Mouse (Mus musculus) C2C12 (cell line): ENCODE measurements around the gene Psmd9. TPM values are rescaled to one million over a fixed set of nuclear protein-coding genes. Genes with fewer than 3 reads are reported as not detected.

Experiments
- H3K27me3 ChIP-seq: one replicate; pipeline ENCODE4 v1.6.1; 2011; ENCODE audit not compliant: control insufficient read depth, insufficient read depth, insufficient read length
- H3K36me3 ChIP-seq: one replicate; pipeline ENCODE4 v1.6.1; 2011; ENCODE audit not compliant: control insufficient read depth, insufficient read depth
- H3K4me3 ChIP-seq: one replicate; pipeline ENCODE4 v1.5.1; 2011; ENCODE audit warnings: mild to moderate bottlenecking, control low read depth; ENCODE audit not compliant: poor library complexity, insufficient read depth, severe bottlenecking
- H3K79me2 ChIP-seq: one replicate; pipeline ENCODE4 v1.6.1; 2011; ENCODE audit not compliant: control insufficient read depth, insufficient read depth
- H3K79me3 ChIP-seq: one replicate; pipeline ENCODE4 v1.6.1; 2011; ENCODE audit warnings: low read depth, control low read depth
- H3ac ChIP-seq: one replicate; pipeline ENCODE3; 2011; ENCODE audit warnings: low read depth; ENCODE audit not compliant: control insufficient read depth, insufficient read length
- CEBPB ChIP-seq: IDR thresholded peaks from one replicate; pipeline ENCODE4 v1.6.1; 2011; ENCODE audit warnings: low read depth, mild to moderate bottlenecking, control low read depth, moderate library complexity
- CTCF ChIP-seq: IDR thresholded peaks from one replicate; pipeline ENCODE4 v1.5.1; 2011; ENCODE audit not compliant: control insufficient read depth, insufficient read depth, insufficient read length
- FOSL1 ChIP-seq: IDR thresholded peaks from one replicate; pipeline ENCODE4 v1.8.0; 2011; ENCODE audit warnings: mild to moderate bottlenecking, low read length; ENCODE audit not compliant: poor library complexity, insufficient read depth, severe bottlenecking
- MAX ChIP-seq: IDR thresholded peaks from one replicate; pipeline ENCODE4 v1.6.1; 2011; ENCODE audit warnings: mild to moderate bottlenecking, control low read depth
- MYOD1 ChIP-seq: IDR thresholded peaks from one replicate; pipeline ENCODE4 v1.6.1; 2011; ENCODE audit warnings: low read depth; ENCODE audit not compliant: control insufficient read depth, insufficient read length
- MYOG ChIP-seq: IDR thresholded peaks from one replicate; pipeline ENCODE4 v1.6.1; 2011; ENCODE audit not compliant: control insufficient read depth, insufficient read length; ENCODE audit errors: extremely low read depth
- USF1 ChIP-seq: IDR thresholded peaks from one replicate; pipeline ENCODE4 v1.6.1; 2011; ENCODE audit warnings: low read depth, mild to moderate bottlenecking, control low read depth, moderate library complexity
- polyA plus RNA-seq: library from polyadenylated mRNA; unstranded; fragments of >200 nt; fragmentation: generic; extraction: Trizol; gene quantifications from one replicate; pipeline ENCODE4 v1.2.1, GENCODE M21; 2012; ENCODE audit warnings: missing spikeins

Gene Psmd9
- polyA plus RNA-seq, 1 experiment, result 33.2 TPM

DNA sequence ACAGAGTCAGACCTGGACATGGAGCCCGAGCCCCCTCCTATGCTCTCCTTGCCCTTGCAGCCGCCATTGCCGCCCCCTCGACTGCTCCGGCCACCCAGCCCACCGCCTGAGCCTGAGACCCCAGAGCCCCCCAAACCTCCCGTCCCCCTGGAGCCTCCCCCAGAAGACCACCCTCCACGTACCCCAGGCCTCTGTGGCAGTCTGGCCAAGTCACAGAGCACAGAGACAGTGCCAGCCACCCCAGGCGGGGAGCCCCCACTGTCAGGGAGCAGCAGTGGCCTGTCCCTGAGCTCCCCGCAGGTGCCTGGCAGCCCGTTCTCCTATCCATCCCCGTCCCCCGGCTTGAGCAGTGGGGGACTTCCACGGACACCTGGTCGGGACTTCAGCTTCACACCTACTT is 9.3 kb upstream of the Psmd9 start:
- Histone ChIP-seq H3K79me3 (no peaks in the 10 kb centered on the region), H3ac (no peak overlapping the region), H3K79me2 (no peaks in the 10 kb centered on the region), H3K36me3 (peaks cover 55% of the 10 kb centered on the region), H3K27me3 (no peaks in the 10 kb centered on the region), H3K4me3 (no peak overlapping the region)
- no peak for TF ChIP-seq CTCF
- no peak for TF ChIP-seq CEBPB
- no peak for TF ChIP-seq MAX
- TF ChIP-seq USF1, result no peak
- no peak for TF ChIP-seq FOSL1
- TF ChIP-seq MYOG, result no peak
- TF ChIP-seq MYOD1, result no peak

GRCm38 (mm10) chr5:123160341-123160740 is 8.9 kb upstream of the Psmd9 start:
- Histone ChIP-seq H3K4me3 (no peak overlapping the region), H3K27me3 (no peaks in the 10 kb centered on the region), H3K36me3 (peaks cover 54% of the 10 kb centered on the region)

DNA sequence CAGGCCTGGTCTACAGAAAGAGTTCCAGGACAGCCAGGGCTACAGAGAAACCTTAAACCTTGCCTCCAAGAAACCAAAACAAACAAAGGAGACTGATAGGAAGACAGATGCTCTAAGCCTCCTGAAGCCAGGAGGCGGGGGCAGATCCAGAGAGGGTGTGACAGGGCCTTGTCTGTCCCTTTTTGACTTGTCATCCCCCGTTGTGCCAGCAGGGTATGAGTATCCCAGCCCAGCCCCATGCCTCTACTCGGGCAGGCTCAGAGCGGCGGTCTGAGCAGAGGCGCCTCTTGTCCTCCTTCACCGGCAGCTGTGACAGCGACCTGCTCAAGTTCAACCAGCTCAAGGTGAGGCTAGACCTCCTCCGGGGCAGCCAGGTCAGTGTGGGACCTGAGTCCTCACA is 6.3 kb upstream of the Psmd9 start:
- Histone ChIP-seq H3K4me3 (no peak overlapping the region), H3K27me3 (no peaks in the 10 kb centered on the region), H3ac (no peak overlapping the region), H3K79me3 (no peaks in the 10 kb centered on the region), H3K79me2 (no peaks in the 10 kb centered on the region), H3K36me3 (peaks cover 50% of the 10 kb centered on the region)
- TF ChIP-seq CEBPB (no peak), MYOG (no peak), CTCF (no peak), FOSL1 (no peak), MYOD1 (no peak), USF1 (no peak), MAX (no peak)

More at GRCm38 (mm10) chr5:123160341-123160740, 8.9 kb upstream of the Psmd9 start:
- no peaks in the 10 kb centered on the region for H3K79me2 ChIP-seq
- H3ac ChIP-seq, result no peak overlapping the region
- no peaks in the 10 kb centered on the region for H3K79me3 ChIP-seq
- TF ChIP-seq MYOD1 (no peak), MAX (no peak), MYOG (no peak), FOSL1 (no peak)

GRCm38 (mm10) chr5:123166437-123166836 is 2.8 kb upstream of the Psmd9 start:
- TF ChIP-seq CTCF, result no peak
- TF ChIP-seq MYOD1, result no peak
- no peak for TF ChIP-seq MYOG
- TF ChIP-seq MAX, result no peak
- H3K79me2 ChIP-seq, result no peaks in the 10 kb centered on the region
- no peak overlapping the region for H3ac ChIP-seq
- no peak overlapping the region for H3K4me3 ChIP-seq
- H3K36me3 ChIP-seq, result peaks cover 27% of the 10 kb centered on the region
- no peaks in the 10 kb centered on the region for H3K27me3 ChIP-seq
- H3K79me3 ChIP-seq, result no peaks in the 10 kb centered on the region

DNA sequence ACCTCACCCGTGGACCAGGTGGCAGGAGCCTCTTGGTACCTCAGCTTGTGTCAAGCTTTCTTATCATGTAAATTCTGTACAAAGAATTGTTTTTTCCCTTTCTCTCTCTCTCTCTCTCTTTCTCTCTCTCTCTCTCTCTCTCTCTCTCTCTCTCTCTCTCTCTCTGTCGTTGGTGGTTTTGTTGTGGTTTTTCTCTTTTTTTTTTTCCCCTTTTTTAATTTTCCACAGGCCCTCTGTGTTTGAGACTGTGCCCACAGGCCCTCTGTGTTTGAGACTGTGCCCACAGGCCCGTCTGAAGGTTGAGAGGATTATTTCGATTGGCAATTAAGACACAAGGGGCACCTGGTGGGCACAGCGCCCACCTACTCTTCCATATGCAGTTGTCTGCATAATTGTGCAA is 1.6 kb upstream of the Psmd9 start:
- Histone ChIP-seq H3K4me3 (no peak overlapping the region), H3K27me3 (no peaks in the 10 kb centered on the region), H3ac (no peak overlapping the region), H3K79me2 (no peaks in the 10 kb centered on the region), H3K36me3 (peaks cover 23% of the 10 kb centered on the region), H3K79me3 (no peaks in the 10 kb centered on the region)
- no peak for TF ChIP-seq MAX
- TF ChIP-seq FOSL1, result no peak
- no peak for TF ChIP-seq CTCF
- TF ChIP-seq CEBPB, result no peak
- no peak for TF ChIP-seq USF1
- TF ChIP-seq MYOG, result no peak
- TF ChIP-seq MYOD1, result no peak

GRCm38 (mm10) chr5:123170365-123170764 is 1.2 kb downstream of the Psmd9 start:
- Histone ChIP-seq H3K36me3 (peaks cover 9% of the 10 kb centered on the region), H3K79me2 (no peaks in the 10 kb centered on the region), H3ac (no peak overlapping the region), H3K27me3 (no peaks in the 10 kb centered on the region), H3K79me3 (no peaks in the 10 kb centered on the region), H3K4me3 (no peak overlapping the region)
- TF ChIP-seq CEBPB (no peak), MAX (no peak), CTCF (no peak), FOSL1 (no peak), MYOG (no peak), USF1 (no peak)
